8 mouse cellular contexts compared by ENCODE assay signal in the genomic region with DNA sequence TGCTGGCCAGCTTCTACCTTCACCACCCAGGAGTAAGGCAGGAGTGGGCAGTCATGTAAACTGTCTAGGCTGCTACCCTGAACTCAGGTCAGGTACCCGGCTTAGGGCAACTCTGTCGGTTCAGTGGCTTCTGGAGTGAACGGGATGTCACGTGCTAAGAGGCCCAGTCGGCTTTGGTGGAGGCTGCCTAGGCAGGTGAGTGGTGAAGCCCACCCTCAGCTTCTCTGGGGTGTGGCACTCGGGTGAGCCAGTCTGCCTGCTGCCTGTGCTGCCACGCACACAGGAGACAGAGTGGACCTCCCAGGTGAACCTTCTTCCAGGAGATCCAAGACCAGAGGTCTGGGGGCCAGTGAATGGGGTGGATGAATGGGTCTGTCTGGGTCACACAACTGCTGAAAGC.
DNase-seq lines count a peak whose midpoint lies in the region; ATAC-seq and TF ChIP-seq lines count a peak whose summit lies in the region.

No protein-coding gene starts in this region.

- no peak overlapping the region for H3K4me2 ChIP-seq in forebrain, postnatal 0 days (ENCODE audit: low read depth)
- H3K4me2 ChIP-seq in kidney, embryonic 15.5 days: no peak overlapping the region
- H3K4me2 ChIP-seq in limb, embryonic 13.5 days (replicated peaks): no peak overlapping the region

- intact Hi-C loops in gastrocnemius, postnatal 14 days (cut with DNase I; ENCODE audit: low total_unique reads): no loop called here

- no peak for TF ChIP-seq POLR2A in bone marrow, adult 2 months (IDR thresholded peaks at IDR 0.05; ENCODE audit: borderline replicate concordance, control insufficient read depth, low read depth, low read length)

- no peak overlapping the region for H3K4me3 ChIP-seq in forebrain, embryonic 10.5 days
- no peak overlapping the region for H3K4me3 ChIP-seq in forebrain, postnatal 0 days (ENCODE audit: low read depth, low read length)
- no peak overlapping the region for H3K4me3 ChIP-seq in kidney, embryonic 15.5 days (replicated peaks)
- no peak overlapping the region for H3K4me3 ChIP-seq in bone marrow, adult 2 months (replicated peaks; ENCODE audit: control insufficient read depth, low read depth, low read length)
- no peak overlapping the region for H3K4me3 ChIP-seq in limb, embryonic 13.5 days

- H3K9ac ChIP-seq in forebrain, postnatal 0 days: no peak overlapping the region
- H3K9ac ChIP-seq in kidney, embryonic 15.5 days: no peak overlapping the region
- no peak overlapping the region for H3K9ac ChIP-seq in limb, embryonic 13.5 days

- H3K27me3 ChIP-seq in forebrain, embryonic 10.5 days (ENCODE audit: poor library complexity, severe bottlenecking): no peaks in the 10 kb centered on the region
- H3K27me3 ChIP-seq in forebrain, postnatal 0 days (ENCODE audit: insufficient read depth, low read length): no peaks in the 10 kb centered on the region
- no peaks in the 10 kb centered on the region for H3K27me3 ChIP-seq in kidney, embryonic 15.5 days
- H3K27me3 ChIP-seq in limb, embryonic 13.5 days: no peaks in the 10 kb centered on the region

- H3K9me3 ChIP-seq in forebrain, embryonic 10.5 days: no peaks in the 10 kb centered on the region
- no peaks in the 10 kb centered on the region for H3K9me3 ChIP-seq in forebrain, postnatal 0 days (ENCODE audit: low read length)
- H3K9me3 ChIP-seq in kidney, embryonic 15.5 days (replicated peaks): no peaks in the 10 kb centered on the region
- H3K9me3 ChIP-seq in limb, embryonic 13.5 days: no peaks in the 10 kb centered on the region

- peaks cover 62% of the 10 kb centered on the region for H3K4me1 ChIP-seq in forebrain, embryonic 10.5 days
- H3K4me1 ChIP-seq in forebrain, postnatal 0 days (ENCODE audit: insufficient read depth): peaks cover 12% of the 10 kb centered on the region
- H3K4me1 ChIP-seq in kidney, embryonic 15.5 days: peaks cover 46% of the 10 kb centered on the region
- H3K4me1 ChIP-seq in bone marrow, adult 2 months (ENCODE audit: control insufficient read depth, insufficient read depth, low read length): peaks cover 8% of the 10 kb centered on the region
- peaks cover 47% of the 10 kb centered on the region for H3K4me1 ChIP-seq in limb, embryonic 13.5 days

- no peak for TF ChIP-seq CTCF in forebrain, postnatal 0 days (IDR thresholded peaks at IDR 0.05; ENCODE audit: low read depth)
- TF ChIP-seq CTCF in bone marrow, adult 2 months (IDR thresholded peaks at IDR 0.05; ENCODE audit: control insufficient read depth, insufficient read depth, low read length): no peak

- peak overlapping the region; percentile 78 for H3K27ac ChIP-seq in forebrain, embryonic 10.5 days
- no peak overlapping the region for H3K27ac ChIP-seq in forebrain, postnatal 0 days (ENCODE audit: low read depth, low read length)
- H3K27ac ChIP-seq in kidney, embryonic 15.5 days: peak overlapping the region; percentile 94
- peak overlapping the region; percentile 76 for H3K27ac ChIP-seq in bone marrow, adult 2 months (ENCODE audit: control insufficient read depth, insufficient read depth, low read depth, low read length, poor library complexity)
- H3K27ac ChIP-seq in limb, embryonic 13.5 days: peak overlapping the region; percentile 40; the same call in 1 of the 2 replicates

- 77% methylated on average over 7 of the region's 7 CpGs for WGBS in forebrain, embryonic 10.5 days
- 87% methylated on average over 7 of the region's 7 CpGs for WGBS in forebrain, postnatal 0 days
- WGBS in kidney, embryonic 15.5 days: 63% methylated on average over 7 of the region's 7 CpGs
- 68% methylated on average over 7 of the region's 7 CpGs for WGBS in bone marrow, adult 2 months
- WGBS in limb, embryonic 13.5 days: 82% methylated on average over 7 of the region's 7 CpGs

- DNase-seq in forebrain, embryonic 10.5 days (ENCODE audit: extremely low spot score, low spot score): no peak
- DNase-seq in forebrain, postnatal 0 days: no peak
- DNase-seq in kidney, postnatal 36 days: no peak
- no peak for DNase-seq in frontal cortex, adult 2 months (ENCODE audit: extremely low spot score in 1 of 2, low spot score in 1 of 2)
- no peak for DNase-seq in gastrocnemius, postnatal 14 days

- ATAC-seq in forebrain, postnatal 0 days: no peak
- ATAC-seq in kidney, embryonic 15.5 days (replicated peaks; ENCODE audit: low FRiP score): no peak
- no peak for ATAC-seq in limb, embryonic 13.5 days (ENCODE audit: low FRiP score, low read depth)

- H3K36me3 ChIP-seq in forebrain, embryonic 10.5 days (replicated peaks): peaks cover 54% of the 10 kb centered on the region
- peaks cover 8% of the 10 kb centered on the region; the same call in 1 of the 2 replicates for H3K36me3 ChIP-seq in forebrain, postnatal 0 days (ENCODE audit: insufficient read depth)
- H3K36me3 ChIP-seq in kidney, embryonic 15.5 days: peaks cover 7% of the 10 kb centered on the region
- H3K36me3 ChIP-seq in limb, embryonic 13.5 days: peaks cover 22% of the 10 kb centered on the region
